Mouse (Mus musculus): ENCODE measurements around the gene Disp2. TPM values are rescaled to one million over a fixed set of nuclear protein-coding genes. Genes with fewer than 3 reads are reported as not detected.

Gene Disp2
- polyA plus RNA-seq, 1 experiment from 2014 or later, result 0.07 TPM

- DNase-seq (ENCODE audit: low spot score), result no peak
Measured at GRCm38 (mm10) chr2:118756103-118756502, 23.4 kb upstream of the Disp2 start.

GRCm38 (mm10) chr2:118759828-118760227 lies 19.7 kb upstream of the Disp2 start:
- DNase-seq (ENCODE audit: low spot score), result peak; percentile 80

GRCm38 (mm10) chr2:118760311-118761025 lies 19.1 kb upstream of the Disp2 start:
- no peak for DNase-seq (ENCODE audit: low spot score)

GRCm38 (mm10) chr2:118761358-118761757 lies 18.2 kb upstream of the Disp2 start:
- no peak for DNase-seq (ENCODE audit: low spot score)

GRCm38 (mm10) chr2:118761906-118762783 lies 17.4 kb upstream of the Disp2 start, which contains the start of gene Ccdc9b:
Gene Ccdc9b, minus strand, starts transcription at chr2:118762661.
- DNase-seq (ENCODE audit: low spot score), result no peak

- no peak for DNase-seq (ENCODE audit: low spot score)
Measured at GRCm38 (mm10) chr2:118762784-118763148, 16.8 kb upstream of the Disp2 start.

GRCm38 (mm10) chr2:118763469-118763868 lies 16.1 kb upstream of the Disp2 start:
- no peak for DNase-seq (ENCODE audit: low spot score)

GRCm38 (mm10) chr2:118764094-118764831 lies 15.3 kb upstream of the Disp2 start:
- peak; percentile 41 for DNase-seq (ENCODE audit: low spot score)

- DNase-seq (ENCODE audit: low spot score), result no peak
Measured at GRCm38 (mm10) chr2:118764875-118765274, 14.6 kb upstream of the Disp2 start.

- no peak for DNase-seq (ENCODE audit: low spot score)
Measured at GRCm38 (mm10) chr2:118766041-118767033, 13.2 kb upstream of the Disp2 start.

- no peak for DNase-seq (ENCODE audit: low spot score)
Measured at GRCm38 (mm10) chr2:118772158-118772874, 7.2 kb upstream of the Disp2 start, which contains the start of gene Phgr1. Gene Phgr1, plus strand, starts transcription at chr2:118772769.

- no peak for DNase-seq (ENCODE audit: low spot score)
Measured at GRCm38 (mm10) chr2:118774536-118774935, 5.0 kb upstream of the Disp2 start.

- no peak for DNase-seq (ENCODE audit: low spot score)
Measured at GRCm38 (mm10) chr2:118775396-118775795, 4.1 kb upstream of the Disp2 start.

- DNase-seq (ENCODE audit: low spot score), result no peak
Measured at GRCm38 (mm10) chr2:118775846-118776245, 3.7 kb upstream of the Disp2 start.

GRCm38 (mm10) chr2:118776295-118776694 lies 3.2 kb upstream of the Disp2 start:
- DNase-seq (ENCODE audit: low spot score), result no peak

- DNase-seq (ENCODE audit: low spot score), result no peak
Measured at GRCm38 (mm10) chr2:118778418-118778817, 1.1 kb upstream of the Disp2 start.

- DNase-seq (ENCODE audit: low spot score), result no peak
Measured at GRCm38 (mm10) chr2:118779065-118779464, 454 bp upstream of the Disp2 start.

GRCm38 (mm10) chr2:118781115-118781514 lies 1.6 kb downstream of the Disp2 start:
- no peak for DNase-seq (ENCODE audit: low spot score)

- DNase-seq (ENCODE audit: low spot score), result no peak
Measured at GRCm38 (mm10) chr2:118782303-118782702, 2.8 kb downstream of the Disp2 start.

GRCm38 (mm10) chr2:118783093-118783492 lies 3.6 kb downstream of the Disp2 start:
- DNase-seq (ENCODE audit: low spot score), result no peak

Measured in thymus, postnatal 0 days (tissue).